Mouse (Mus musculus) bone marrow macrophage, adult 2 months (primary cell): ENCODE results near the gene Rapgef1.

Source experiments
- CTCF ChIP-seq: IDR thresholded peaks from 2 replicates; pipeline ENCODE4 v1.5.1; 2012; ENCODE audit warnings: low read depth, mild to moderate bottlenecking, low read length, moderate library complexity
- POLR2A ChIP-seq: IDR thresholded peaks from 2 replicates; pipeline ENCODE4 v1.6.1; 2012; ENCODE audit warnings: mild to moderate bottlenecking, low read depth, low read length, borderline replicate concordance

- TF ChIP-seq POLR2A (no peak), CTCF (no peak)
Measured at GRCm38 (mm10) chr2:29711038-29711437, 91.5 kb downstream of the Rapgef1 start.
